Mouse (Mus musculus) adrenal gland, postnatal 0 days (tissue): ENCODE data around the gene Abat. TPM values are rescaled to one million over a fixed set of nuclear protein-coding genes. Genes with fewer than 3 reads are reported as not detected.

Experiments
- microRNA-seq: library from miRNA; unstranded; fragments of <30 nt; microRNA quantifications from one replicate; pipeline ENCODE4, GENCODE M21; 2016; ENCODE audit warnings: borderline replicate concordance; ENCODE audit not compliant: insufficient number of aligned reads
- polyA plus RNA-seq: library from polyadenylated mRNA; unstranded; fragments of >200 nt; fragmentation: Nextera tagmentation; extraction: Ambion mirVana; gene quantifications from 2 replicates; pipeline ENCODE4 v1.2.1, GENCODE M21; 2015

Gene Abat
- 24.2 and 24.9 TPM in 2 replicates for polyA plus RNA-seq

DNA sequence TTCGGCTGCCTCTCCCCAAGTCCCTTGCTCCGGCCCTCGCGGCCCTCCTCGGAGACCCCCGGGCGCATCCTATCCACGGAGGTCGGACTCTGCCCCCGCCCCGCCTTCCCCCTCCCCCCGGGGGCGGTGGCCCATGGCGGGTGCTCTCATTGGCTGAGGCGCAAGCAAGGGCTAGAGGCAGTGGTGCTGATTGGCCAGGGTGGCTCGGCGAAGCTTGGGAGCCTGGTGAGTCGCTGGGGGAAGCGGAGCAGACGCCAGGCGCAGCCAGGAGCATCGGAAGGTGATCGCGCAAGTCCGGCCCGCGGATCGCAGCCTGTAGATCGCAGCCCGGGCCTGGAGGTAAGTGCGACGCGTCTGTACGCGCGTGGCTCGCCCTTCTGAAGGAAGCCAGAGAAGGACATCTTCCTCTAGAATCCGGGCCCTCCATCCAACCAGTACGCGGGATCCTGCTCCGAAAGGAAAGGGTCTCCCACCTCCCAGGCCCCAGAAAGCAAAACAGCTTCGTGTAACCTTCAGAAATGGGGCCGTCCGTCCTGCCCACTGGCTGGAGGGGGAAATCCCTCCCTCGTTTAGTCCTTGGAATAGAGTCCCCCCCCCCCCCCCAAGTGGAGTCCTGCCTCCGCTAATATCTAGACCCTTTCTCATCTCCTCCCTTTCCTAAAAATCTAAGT, at the start of gene Abat:
TSS of gene Abat (plus strand) at position 194 of the 671 bp plus-strand sequence.

GRCm38 (mm10) chr16:8470603-8471481, 42.4 kb upstream of the Abat start, which contains the start of gene Mettl22:
Gene Mettl22, plus strand, starts transcription at chr16:8470788.

DNA sequence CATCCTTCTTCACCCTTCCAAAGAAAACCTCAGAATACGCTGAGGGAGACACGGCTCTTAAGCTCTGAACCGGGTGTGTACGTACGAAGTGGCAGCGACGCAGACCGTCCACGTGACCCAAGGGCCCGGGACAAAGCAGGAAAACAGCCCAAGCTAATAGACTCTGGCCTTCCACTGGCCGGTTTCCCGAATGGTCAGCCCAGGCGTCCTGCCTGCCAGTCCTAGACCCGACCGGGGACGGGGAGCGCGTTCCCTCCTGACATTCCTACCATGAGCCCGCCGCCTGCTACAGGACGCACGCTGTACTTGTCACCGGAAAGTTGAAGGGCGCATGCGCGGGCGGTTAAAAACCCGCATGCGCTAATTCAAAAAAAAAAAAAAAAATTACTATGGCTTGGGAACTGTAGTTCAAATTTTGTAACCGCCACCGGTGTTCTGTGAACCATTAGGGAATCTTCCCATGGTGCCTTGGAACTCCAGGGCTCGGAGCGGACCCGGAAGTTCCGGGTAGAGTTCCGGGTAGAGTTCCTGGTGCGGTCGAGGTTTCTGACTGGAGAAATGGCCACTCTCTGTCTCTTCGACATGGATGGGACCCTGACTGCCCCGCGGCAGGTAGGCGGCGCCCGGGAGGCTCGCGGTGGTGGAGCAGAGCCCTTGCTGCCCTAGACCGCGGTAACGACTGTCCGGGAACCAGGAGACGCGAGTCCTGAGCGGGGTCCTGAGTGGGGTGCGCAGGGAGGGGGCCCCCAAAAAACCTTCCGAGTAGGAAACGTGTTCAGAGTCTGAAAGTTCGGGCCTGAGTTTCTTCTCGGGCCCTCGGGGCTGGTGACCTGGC, 124.2 kb downstream of the Abat start, which contains the start of the genes Pmm2 and Tmem186:
TSS of gene Pmm2 (plus strand) at position 458 of the 835 bp plus-strand sequence.
TSS of gene Tmem186 (minus strand) at position 496 of the 835 bp plus-strand sequence.

Small RNAs within 50 kb of the gene (microRNA-seq; reads per million reads assigned to microRNA genes)
- not detected for gene Gm22137

Other genes starting within 250 kb of the Abat start
- 0.08 TPM in 1 of 2 replicates, not detected in the other for gene Tmem114, start 88.3 kb upstream of the Abat start, polyA plus RNA-seq
- gene Mettl22, start 42.6 kb upstream of the Abat start, polyA plus RNA-seq = 29.3 TPM in 2 replicates
- gene Pmm2, start 124.2 kb downstream of the Abat start, polyA plus RNA-seq = 26.1 and 46.1 TPM in 2 replicates
- 7.5 and 11.6 TPM in 2 replicates for gene Tmem186, start 124.3 kb downstream of the Abat start, polyA plus RNA-seq
- gene Carhsp1, start 158.7 kb downstream of the Abat start, polyA plus RNA-seq = 87.2 and 89.8 TPM in 2 replicates
- 0.32 TPM in 1 of 2 replicates, not detected in the other for gene Gm5767, start 167.3 kb downstream of the Abat start, polyA plus RNA-seq